Mouse (Mus musculus): ENCODE measurements around the gene Vti1a. TPM values are rescaled to one million over a fixed set of nuclear protein-coding genes. Genes with fewer than 3 reads are reported as not detected.

The Vti1a gene
- polyA plus RNA-seq, 1 experiment from 2014 or later: 28.4 TPM

- WGBS: 95% methylated on average over 3 of the region's 3 CpGs
- no peak for DNase-seq (ENCODE audit: low spot score)
- H3K4me2 ChIP-seq (ENCODE audit: low read depth, low read length, severe bottlenecking): no peak overlapping the region
- ATAC-seq (replicated peaks; ENCODE audit: low FRiP score): no peak
- no peaks in the 10 kb centered on the region for H3K36me3 ChIP-seq (ENCODE audit: control insufficient read depth, insufficient read depth, low read length)
- H3K9me3 ChIP-seq (ENCODE audit: control insufficient read depth, low read length): no peaks in the 10 kb centered on the region
- H3K27ac ChIP-seq (ENCODE audit: low read depth, low read length): no peak overlapping the region
- peaks cover 2% of the 10 kb centered on the region; the same call in 1 of the 2 replicates for H3K27me3 ChIP-seq (ENCODE audit: control insufficient read depth, insufficient read depth, low read length)
- H3K4me1 ChIP-seq (replicated peaks; ENCODE audit: control insufficient read depth, insufficient read depth, low read length): no peaks in the 10 kb centered on the region
- H3K4me3 ChIP-seq (ENCODE audit: low read depth, low read length): no peak overlapping the region
- H3K9ac ChIP-seq (ENCODE audit: low read length): no peak overlapping the region
These were observed 216.6 kb downstream of the Vti1a start for GRCm38 (mm10) chr19:55532681-55533080.

- Histone ChIP-seq H3K4me3 (ENCODE audit: low read depth, low read length) (no peak overlapping the region), H3K9ac (ENCODE audit: low read length) (no peak overlapping the region), H3K27ac (ENCODE audit: low read depth, low read length) (no peak overlapping the region), H3K4me1 (replicated peaks; ENCODE audit: control insufficient read depth, insufficient read depth, low read length) (no peaks in the 10 kb centered on the region), H3K27me3 (ENCODE audit: control insufficient read depth, insufficient read depth, low read length) (peaks cover 2% of the 10 kb centered on the region; the same call in 1 of the 2 replicates), H3K9me3 (ENCODE audit: control insufficient read depth, low read length) (no peaks in the 10 kb centered on the region), H3K36me3 (ENCODE audit: control insufficient read depth, insufficient read depth, low read length) (no peaks in the 10 kb centered on the region), H3K4me2 (ENCODE audit: low read depth, low read length, severe bottlenecking) (no peak overlapping the region)
- no peak for ATAC-seq (replicated peaks; ENCODE audit: low FRiP score)
- no peak for DNase-seq (ENCODE audit: low spot score)
- 85% methylated on average over 7 of the region's 7 CpGs for WGBS
These were observed 220.3 kb downstream of the Vti1a start for GRCm38 (mm10) chr19:55536273-55536937.

DNA sequence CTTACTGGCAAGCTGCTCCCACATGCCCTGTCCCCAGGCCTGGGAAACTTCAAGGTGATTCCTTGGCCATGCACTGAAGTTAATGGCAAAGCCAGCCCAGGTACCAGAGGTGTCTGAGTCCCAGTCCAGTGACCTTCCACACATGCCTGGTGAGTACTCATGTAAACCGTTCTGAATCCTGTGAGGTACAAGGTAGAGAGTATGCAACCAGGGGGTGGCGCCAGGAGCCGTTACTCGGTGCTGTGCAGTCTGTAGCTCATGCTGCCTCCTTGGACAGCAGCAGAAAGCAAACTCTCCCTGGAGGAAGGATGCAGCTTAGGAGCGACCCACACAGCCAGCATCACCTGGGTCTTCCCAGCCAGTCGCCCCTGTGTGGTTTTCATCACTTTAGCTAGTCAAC is 221.6 kb downstream of the Vti1a start:
- no peaks in the 10 kb centered on the region for H3K9me3 ChIP-seq (ENCODE audit: control insufficient read depth, low read length)
- ATAC-seq (replicated peaks; ENCODE audit: low FRiP score): no peak; the same call in 1 of the 2 replicates
- DNase-seq (ENCODE audit: low spot score): peak; percentile 78
- no peaks in the 10 kb centered on the region; the same call in 1 of the 2 replicates for H3K4me1 ChIP-seq (replicated peaks; ENCODE audit: control insufficient read depth, insufficient read depth, low read length)
- no peak overlapping the region for H3K4me2 ChIP-seq (ENCODE audit: low read depth, low read length, severe bottlenecking)
- H3K27ac ChIP-seq (ENCODE audit: low read depth, low read length): no peak overlapping the region
- H3K4me3 ChIP-seq (ENCODE audit: low read depth, low read length): no peak overlapping the region
- no peak overlapping the region for H3K9ac ChIP-seq (ENCODE audit: low read length)
- H3K36me3 ChIP-seq (ENCODE audit: control insufficient read depth, insufficient read depth, low read length): no peaks in the 10 kb centered on the region
- H3K27me3 ChIP-seq (ENCODE audit: control insufficient read depth, insufficient read depth, low read length): peaks cover 4% of the 10 kb centered on the region; the same call in 1 of the 2 replicates
- 24% methylated on average over 6 of the region's 6 CpGs for WGBS

DNA sequence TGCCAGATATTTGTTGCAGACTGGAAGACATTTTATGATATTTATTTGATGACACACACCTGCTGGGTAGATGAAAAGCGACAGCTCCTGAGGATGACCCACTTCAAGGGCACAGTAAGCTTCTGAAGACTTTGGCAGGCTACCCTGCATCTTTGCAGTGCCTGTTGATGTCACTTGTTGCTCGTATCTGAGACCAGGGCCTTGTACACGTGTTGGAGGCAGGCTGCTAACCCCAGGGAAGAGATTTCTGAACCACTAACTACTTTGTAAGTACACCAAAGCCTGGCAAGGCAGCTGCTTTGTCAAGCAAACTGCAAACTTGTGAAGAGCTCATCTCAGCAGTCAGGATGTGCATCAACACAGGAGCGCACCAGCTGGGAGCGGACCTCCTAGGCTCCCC is 225.5 kb downstream of the Vti1a start:
- Histone ChIP-seq H3K9ac (ENCODE audit: low read length) (no peak overlapping the region), H3K36me3 (ENCODE audit: control insufficient read depth, insufficient read depth, low read length) (no peaks in the 10 kb centered on the region), H3K4me3 (ENCODE audit: low read depth, low read length) (no peak overlapping the region), H3K27me3 (ENCODE audit: control insufficient read depth, insufficient read depth, low read length) (peaks cover 5% of the 10 kb centered on the region; the same call in 1 of the 2 replicates), H3K27ac (ENCODE audit: low read depth, low read length) (no peak overlapping the region), H3K9me3 (ENCODE audit: control insufficient read depth, low read length) (no peaks in the 10 kb centered on the region), H3K4me2 (ENCODE audit: low read depth, low read length, severe bottlenecking) (no peak overlapping the region), H3K4me1 (replicated peaks; ENCODE audit: control insufficient read depth, insufficient read depth, low read length) (peaks cover 6% of the 10 kb centered on the region; the same call in 1 of the 2 replicates)
- no peak for DNase-seq (ENCODE audit: low spot score)
- ATAC-seq (replicated peaks; ENCODE audit: low FRiP score): no peak
- 84% methylated on average over 5 of the region's 5 CpGs for WGBS

- H3K4me3 ChIP-seq (ENCODE audit: low read depth, low read length): no peak overlapping the region
- no peak overlapping the region for H3K9ac ChIP-seq (ENCODE audit: low read length)
- H3K27me3 ChIP-seq (ENCODE audit: control insufficient read depth, insufficient read depth, low read length): peaks cover 5% of the 10 kb centered on the region; the same call in 1 of the 2 replicates
- no peak overlapping the region for H3K4me2 ChIP-seq (ENCODE audit: low read depth, low read length, severe bottlenecking)
- 85% methylated on average over 6 of the region's 6 CpGs for WGBS
- ATAC-seq (replicated peaks; ENCODE audit: low FRiP score): no peak
- H3K4me1 ChIP-seq (replicated peaks; ENCODE audit: control insufficient read depth, insufficient read depth, low read length): peaks cover 6% of the 10 kb centered on the region; the same call in 1 of the 2 replicates
- H3K9me3 ChIP-seq (ENCODE audit: control insufficient read depth, low read length): no peaks in the 10 kb centered on the region
- no peaks in the 10 kb centered on the region for H3K36me3 ChIP-seq (ENCODE audit: control insufficient read depth, insufficient read depth, low read length)
- no peak for DNase-seq (ENCODE audit: low spot score)
- no peak overlapping the region for H3K27ac ChIP-seq (ENCODE audit: low read depth, low read length)
These were observed 226.4 kb downstream of the Vti1a start for GRCm38 (mm10) chr19:55542461-55542860.

DNA sequence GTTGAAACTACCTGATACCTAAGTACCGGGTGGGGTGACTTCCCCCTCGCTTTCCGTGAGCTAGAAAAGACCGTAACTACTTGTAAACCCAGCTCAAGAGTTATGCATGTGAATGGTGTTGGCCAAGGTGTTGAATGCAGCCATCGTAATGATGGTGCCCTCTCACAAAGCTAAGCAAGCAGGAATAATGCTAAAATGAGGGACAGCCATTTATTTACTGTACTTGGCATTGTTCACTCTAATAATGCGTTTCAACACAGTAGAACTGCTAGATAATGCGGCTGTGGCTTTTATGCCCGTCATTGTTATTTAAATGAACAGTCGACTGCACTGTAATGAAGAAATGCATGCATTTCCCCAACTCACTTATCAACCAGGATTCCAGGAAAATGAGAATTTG is 227.1 kb downstream of the Vti1a start:
- no peak for ATAC-seq (replicated peaks; ENCODE audit: low FRiP score)
- Histone ChIP-seq H3K9me3 (ENCODE audit: control insufficient read depth, low read length) (no peaks in the 10 kb centered on the region), H3K4me2 (ENCODE audit: low read depth, low read length, severe bottlenecking) (no peak overlapping the region), H3K27ac (ENCODE audit: low read depth, low read length) (no peak overlapping the region), H3K9ac (ENCODE audit: low read length) (no peak overlapping the region), H3K36me3 (ENCODE audit: control insufficient read depth, insufficient read depth, low read length) (no peaks in the 10 kb centered on the region), H3K4me1 (replicated peaks; ENCODE audit: control insufficient read depth, insufficient read depth, low read length) (peaks cover 6% of the 10 kb centered on the region; the same call in 1 of the 2 replicates), H3K4me3 (ENCODE audit: low read depth, low read length) (no peak overlapping the region), H3K27me3 (ENCODE audit: control insufficient read depth, insufficient read depth, low read length) (peaks cover 7% of the 10 kb centered on the region; the same call in 1 of the 2 replicates)
- DNase-seq (ENCODE audit: low spot score): no peak
- WGBS: 81% methylated on average over 9 of the region's 9 CpGs

DNA sequence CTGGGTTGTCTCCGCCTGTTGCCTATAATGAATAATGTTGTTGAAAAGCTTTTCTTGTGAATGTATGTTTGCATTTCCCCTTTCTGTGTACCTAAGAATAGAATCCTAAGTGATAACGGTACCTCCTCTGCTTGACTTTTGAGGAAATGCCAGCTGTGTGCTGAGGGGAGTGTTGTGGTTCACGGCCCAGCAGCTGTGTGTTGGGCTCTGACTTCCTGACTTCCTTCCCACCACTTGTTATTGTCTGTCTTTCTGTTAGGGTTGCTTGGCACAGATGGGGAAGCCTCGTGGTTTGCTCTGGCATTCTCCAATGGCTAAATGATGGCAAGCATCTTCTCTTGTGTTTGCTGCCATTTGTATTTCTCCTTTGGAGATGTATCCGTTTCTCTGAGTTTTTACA is 228.4 kb downstream of the Vti1a start:
- peaks cover 6% of the 10 kb centered on the region; the same call in 1 of the 2 replicates for H3K4me1 ChIP-seq (replicated peaks; ENCODE audit: control insufficient read depth, insufficient read depth, low read length)
- WGBS: 91% methylated on average over 5 of the region's 5 CpGs

DNA sequence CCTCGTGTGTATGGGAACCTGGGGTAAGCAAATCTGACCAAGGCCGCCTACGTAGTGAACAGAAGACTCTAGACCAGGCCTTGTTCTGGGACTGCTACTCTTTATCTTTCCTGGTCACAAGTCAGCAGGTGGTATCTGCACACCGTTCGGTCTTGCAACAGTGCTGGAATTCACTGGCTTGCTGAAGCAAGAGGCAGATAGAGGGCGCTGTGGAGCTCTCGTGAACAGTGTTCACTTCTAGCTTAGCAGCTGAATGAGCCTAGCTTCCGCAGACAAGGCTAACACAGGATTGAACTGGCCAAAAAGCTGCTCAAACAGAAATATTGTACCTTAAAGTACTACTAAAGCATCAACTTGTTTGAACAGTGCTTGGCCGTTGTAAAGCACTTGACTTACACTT is 229.4 kb downstream of the Vti1a start:
- H3K36me3 ChIP-seq (ENCODE audit: control insufficient read depth, insufficient read depth, low read length): no peaks in the 10 kb centered on the region
- no peak overlapping the region for H3K4me3 ChIP-seq (ENCODE audit: low read depth, low read length)
- no peaks in the 10 kb centered on the region for H3K9me3 ChIP-seq (ENCODE audit: control insufficient read depth, low read length)
- ATAC-seq (replicated peaks; ENCODE audit: low FRiP score) (peak; percentile 58), DNase-seq (ENCODE audit: low spot score) (peak; percentile 90)
- no peak overlapping the region for H3K27ac ChIP-seq (ENCODE audit: low read depth, low read length)
- H3K27me3 ChIP-seq (ENCODE audit: control insufficient read depth, insufficient read depth, low read length): peaks cover 7% of the 10 kb centered on the region; the same call in 1 of the 2 replicates
- no peak overlapping the region for H3K4me2 ChIP-seq (ENCODE audit: low read depth, low read length, severe bottlenecking)
- peaks cover 6% of the 10 kb centered on the region; the same call in 1 of the 2 replicates for H3K4me1 ChIP-seq (replicated peaks; ENCODE audit: control insufficient read depth, insufficient read depth, low read length)
- H3K9ac ChIP-seq (ENCODE audit: low read length): no peak overlapping the region
- 22% methylated on average over 9 of the region's 9 CpGs for WGBS

More for the DNA sequence above, 228.4 kb downstream of the Vti1a start:
- no peak overlapping the region for H3K4me3 ChIP-seq (ENCODE audit: low read depth, low read length)
- no peak overlapping the region for H3K4me2 ChIP-seq (ENCODE audit: low read depth, low read length, severe bottlenecking)
- H3K27ac ChIP-seq (ENCODE audit: low read depth, low read length): no peak overlapping the region
- H3K9me3 ChIP-seq (ENCODE audit: control insufficient read depth, low read length): no peaks in the 10 kb centered on the region
- H3K27me3 ChIP-seq (ENCODE audit: control insufficient read depth, insufficient read depth, low read length): peaks cover 7% of the 10 kb centered on the region; the same call in 1 of the 2 replicates
- ATAC-seq (replicated peaks; ENCODE audit: low FRiP score): no peak
- H3K9ac ChIP-seq (ENCODE audit: low read length): no peak overlapping the region
- no peaks in the 10 kb centered on the region for H3K36me3 ChIP-seq (ENCODE audit: control insufficient read depth, insufficient read depth, low read length)
- DNase-seq (ENCODE audit: low spot score): no peak

Measured in forebrain, embryonic 11.5 days (tissue).